Mouse (Mus musculus) CH12.LX (cell line): ENCODE data around the gene Trim69. TPM values are rescaled to one million over a fixed set of nuclear protein-coding genes. Genes with fewer than 3 reads are reported as not detected.

Source experiments
- DNase-seq: peaks from one replicate; pipeline ENCODE4 v3.0.0-alpha.2; 2013; ENCODE audit errors: extremely low read depth
- H3K27ac ChIP-seq: 2 replicates; pipeline ENCODE4 v1.5.1; 2012; ENCODE audit warnings: low read depth, mild to moderate bottlenecking, control low read depth, moderate library complexity; ENCODE audit not compliant: insufficient read depth
- H3K27me3 ChIP-seq: replicated peaks from 2 replicates; pipeline ENCODE3; 2012; ENCODE audit warnings: inconsistent platforms
- H3K36me3 ChIP-seq, 2 experiments: replicated peaks in 1 of 2; 2 replicates each; pipeline versions ENCODE3 to v1.6.1; 2012; ENCODE audit warnings: inconsistent platforms in 1 of 2, low read length in 1 of 2, mild to moderate bottlenecking in 1 of 2, mixed read lengths in 1 of 2, moderate library complexity in 1 of 2; ENCODE audit not compliant: control insufficient read depth in 1 of 2, insufficient read depth in 1 of 2
- H3K4me1 ChIP-seq, 2 experiments: 2 replicates each; pipeline ENCODE4 v1.6.1; 2012; ENCODE audit warnings: inconsistent platforms in 1 of 2, moderate library complexity in 1 of 2; ENCODE audit not compliant: insufficient read depth in 2 of 2, control insufficient read depth in 1 of 2
- H3K4me2 ChIP-seq: 2 replicates; pipeline ENCODE4 v1.6.1; 2012; ENCODE audit warnings: low read depth, mild to moderate bottlenecking, control low read depth; ENCODE audit not compliant: poor library complexity, insufficient read depth, severe bottlenecking
- H3K4me3 ChIP-seq, 3 experiments: fragments of 150-350 bp in 1 of 3; sonication (generic) in 1 of 3; replicated peaks in 1 of 3; 2 replicates each; pipeline versions ENCODE3 to v1.5.1; 2011 to 2012; ENCODE audit warnings: low read depth in 2 of 3, low read length in 2 of 3, mild to moderate bottlenecking in 2 of 3, moderate library complexity in 2 of 3, control low read depth in 1 of 3, improper control_type of control experiment in 1 of 3, inconsistent platforms in 1 of 3, mixed read lengths in 1 of 3; ENCODE audit not compliant: poor library complexity in 1 of 3
- H3K79me2 ChIP-seq: replicated peaks from 2 replicates; pipeline ENCODE4 v1.6.1; 2012; ENCODE audit warnings: mild to moderate bottlenecking, moderate library complexity; ENCODE audit not compliant: control insufficient read depth, poor library complexity, insufficient read depth, severe bottlenecking; ENCODE audit errors: extremely low read depth
- H3K9ac ChIP-seq: 2 replicates; pipeline ENCODE4 v1.6.1; 2012; ENCODE audit warnings: low read depth, mild to moderate bottlenecking, control low read depth, moderate library complexity; ENCODE audit not compliant: insufficient read depth
- H3K9me3 ChIP-seq: replicated peaks from 2 replicates; pipeline ENCODE3; 2012; ENCODE audit warnings: low read length, inconsistent platforms, mixed read lengths
- BHLHE40 ChIP-seq: IDR thresholded peaks from 2 replicates; pipeline ENCODE4 v1.6.1; 2011; ENCODE audit warnings: mild to moderate bottlenecking, low read depth, low read length, improper control_type of control experiment
- CTCF ChIP-seq, 2 experiments: IDR thresholded peaks in 1 of 2; conservative IDR thresholded peaks in 1 of 2; 2 replicates each; pipeline ENCODE4 v1.5.1; 2011 to 2012; ENCODE audit warnings: low read depth in 2 of 2, low read length in 2 of 2, improper control_type of control experiment in 1 of 2, inconsistent platforms in 1 of 2, mild to moderate bottlenecking in 1 of 2, moderate library complexity in 1 of 2
- ELF1 ChIP-seq: IDR thresholded peaks from 2 replicates; pipeline ENCODE4 v1.6.1; 2014; ENCODE audit warnings: low read depth, mild to moderate bottlenecking, inconsistent platforms, low read length, improper control_type of control experiment
- EP300 ChIP-seq: IDR thresholded peaks from 2 replicates; pipeline ENCODE4 v1.6.1; 2011; ENCODE audit warnings: low read length, improper control_type of control experiment
- ETS1 ChIP-seq: conservative IDR thresholded peaks from 2 replicates; pipeline ENCODE4 v1.6.1; 2012; ENCODE audit warnings: low read depth, mild to moderate bottlenecking, inconsistent platforms, low read length, improper control_type of control experiment, moderate library complexity
- GABPA ChIP-seq: IDR thresholded peaks from 2 replicates; pipeline ENCODE4 v1.6.1; 2012; ENCODE audit warnings: low read depth, low read length, improper control_type of control experiment, inconsistent platforms; ENCODE audit not compliant: insufficient replicate concordance
- HCFC1 ChIP-seq: IDR thresholded peaks from 2 replicates; pipeline ENCODE4 v1.6.1; 2012; ENCODE audit warnings: low read depth, mild to moderate bottlenecking, inconsistent platforms, low read length, improper control_type of control experiment
- JUN ChIP-seq: IDR thresholded peaks from 2 replicates; pipeline ENCODE4 v1.6.1; 2011; ENCODE audit warnings: low read depth, mild to moderate bottlenecking, low read length, improper control_type of control experiment, moderate library complexity; ENCODE audit not compliant: insufficient read depth
- JUND ChIP-seq: conservative IDR thresholded peaks from 2 replicates; pipeline ENCODE4 v1.6.1; 2011; ENCODE audit warnings: low read depth, low read length, improper control_type of control experiment
- KAT2A ChIP-seq: IDR thresholded peaks from 2 replicates; pipeline ENCODE4 v1.6.1; 2012; ENCODE audit warnings: low read length, improper control_type of control experiment, inconsistent platforms; ENCODE audit not compliant: insufficient replicate concordance
- MAX ChIP-seq: IDR thresholded peaks from 2 replicates; pipeline ENCODE4 v1.6.1; 2011; ENCODE audit warnings: low read length, improper control_type of control experiment
- MAZ ChIP-seq: IDR thresholded peaks from 2 replicates; pipeline ENCODE4 v1.6.1; 2012; ENCODE audit warnings: low read depth, mild to moderate bottlenecking, inconsistent platforms, low read length, improper control_type of control experiment, moderate library complexity
- MEF2A ChIP-seq: IDR thresholded peaks from 2 replicates; pipeline ENCODE4 v1.6.1; 2014; ENCODE audit warnings: low read depth, mild to moderate bottlenecking, inconsistent platforms, low read length, improper control_type of control experiment, borderline replicate concordance
- MXI1 ChIP-seq: IDR thresholded peaks from 2 replicates; pipeline ENCODE4 v1.6.1; 2011; ENCODE audit warnings: mild to moderate bottlenecking, low read depth, low read length, improper control_type of control experiment
- NELFE ChIP-seq: IDR thresholded peaks from 2 replicates; pipeline ENCODE4 v1.6.1; 2011; ENCODE audit warnings: low read depth, low read length, improper control_type of control experiment
- NRF1 ChIP-seq: IDR thresholded peaks from 2 replicates; pipeline ENCODE4 v1.6.1; 2014; ENCODE audit warnings: low read depth, mild to moderate bottlenecking, inconsistent platforms, low read length, improper control_type of control experiment, moderate library complexity
- RCOR1 ChIP-seq: conservative IDR thresholded peaks from 2 replicates; pipeline ENCODE4 v1.6.1; 2012; ENCODE audit warnings: low read depth, mild to moderate bottlenecking, inconsistent platforms, low read length, improper control_type of control experiment
- SIN3A ChIP-seq: IDR thresholded peaks from 2 replicates; pipeline ENCODE4 v1.6.1; 2012; ENCODE audit warnings: low read length, improper control_type of control experiment, inconsistent platforms
- SMC3 ChIP-seq: IDR thresholded peaks from 2 replicates; pipeline ENCODE4 v1.6.1; 2011; ENCODE audit warnings: low read depth, low read length, improper control_type of control experiment
- TCF12 ChIP-seq: IDR thresholded peaks from 2 replicates; pipeline ENCODE4 v1.6.1; 2014; ENCODE audit warnings: low read depth, mild to moderate bottlenecking, inconsistent platforms, low read length, improper control_type of control experiment
- UBTF ChIP-seq: IDR thresholded peaks from 2 replicates; pipeline ENCODE4 v1.6.1; 2012; ENCODE audit warnings: low read depth, mild to moderate bottlenecking, inconsistent platforms, low read length, improper control_type of control experiment, moderate library complexity
- USF2 ChIP-seq: conservative IDR thresholded peaks from 2 replicates; pipeline ENCODE4 v1.6.1; 2011; ENCODE audit warnings: low read depth, low read length, improper control_type of control experiment
- ZC3H11A ChIP-seq: IDR thresholded peaks from 2 replicates; pipeline ENCODE4 v1.6.1; 2012; ENCODE audit warnings: low read depth, mild to moderate bottlenecking, inconsistent platforms, low read length, improper control_type of control experiment
- ZMIZ1 ChIP-seq: IDR thresholded peaks from 2 replicates; pipeline ENCODE4 v1.6.1; 2012; ENCODE audit warnings: low read depth, mild to moderate bottlenecking, inconsistent platforms, low read length, improper control_type of control experiment
- ZNF384 ChIP-seq: IDR thresholded peaks from 2 replicates; pipeline ENCODE4 v1.6.1; 2012; ENCODE audit warnings: low read depth, low read length, improper control_type of control experiment, inconsistent platforms
- dilution Hi-C: fragments of 300-500 bp; cut with MboI; formaldehyde crosslinking; loops from 2 replicates; pipeline ENCODE4 v1.14.3; 2020; ENCODE audit warnings: low sequenced_read_pairs; ENCODE audit not compliant: extremely low pct_unique_long_range_greater_than_20kb, extremely low pct_ligation_motif_present
- in situ Hi-C: fragments of 300-500 bp; cut with MboI; formaldehyde crosslinking; loops from 3 replicates; pipeline ENCODE4 v1.14.3; 2019; ENCODE audit warnings: low sequenced_read_pairs, low pct_ligation_motif_present, low pct_unique_long_range_greater_than_20kb, mixed read lengths
- polyA plus RNA-seq: library from polyadenylated mRNA; unstranded; fragments of >175 nt; gene quantifications from 2 replicates; pipeline ENCODE4 v1.2.1, GENCODE M21; 2012; ENCODE audit warnings: low read depth; ENCODE audit not compliant: insufficient read length
- total RNA-seq, 2 experiments: library from RNA; depleted of rRNA; stranded (reverse); fragments of 300-350 nt in 1 of 2; fragments of >200 nt in 1 of 2; gene quantifications; 2 replicates each; pipeline ENCODE4 v1.2.3; 2012 to 2014

The Trim69 gene
- total and polyA plus RNA-seq, 3 experiments, result 0.08 to 0.24 (median 0.13) TPM

- TF ChIP-seq TCF12 (no peak), KAT2A (no peak), NELFE (no peak), SMC3 (no peak), NRF1 (no peak), ZMIZ1 (no peak), SIN3A (no peak), GABPA (no peak), RCOR1 (no peak), HCFC1 (no peak), UBTF (no peak), JUN (no peak)
- H3K27me3 ChIP-seq, result no peaks in the 10 kb centered on the region
- no peak overlapping the region for H3K4me2 ChIP-seq
- H3K4me3 ChIP-seq, result no peak overlapping the region
- in situ Hi-C loops (no loop called here), dilution Hi-C loops (no loop called here)
- H3K4me1 ChIP-seq, result peaks cover 0 to 8% of the 10 kb centered on the region in 2 experiments; a peak in 2 of 4 replicates
- no peaks in the 10 kb centered on the region for H3K9me3 ChIP-seq
- no peak overlapping the region for H3K27ac ChIP-seq
- H3K79me2 ChIP-seq, result no peaks in the 10 kb centered on the region
- no peaks in the 10 kb centered on the region for H3K36me3 ChIP-seq
- H3K9ac ChIP-seq, result no peak overlapping the region
- DNase-seq, result no peak
These were observed 61.3 kb downstream of the Trim69 start for GRCm38 (mm10) chr2:122221798-122222197.

DNA sequence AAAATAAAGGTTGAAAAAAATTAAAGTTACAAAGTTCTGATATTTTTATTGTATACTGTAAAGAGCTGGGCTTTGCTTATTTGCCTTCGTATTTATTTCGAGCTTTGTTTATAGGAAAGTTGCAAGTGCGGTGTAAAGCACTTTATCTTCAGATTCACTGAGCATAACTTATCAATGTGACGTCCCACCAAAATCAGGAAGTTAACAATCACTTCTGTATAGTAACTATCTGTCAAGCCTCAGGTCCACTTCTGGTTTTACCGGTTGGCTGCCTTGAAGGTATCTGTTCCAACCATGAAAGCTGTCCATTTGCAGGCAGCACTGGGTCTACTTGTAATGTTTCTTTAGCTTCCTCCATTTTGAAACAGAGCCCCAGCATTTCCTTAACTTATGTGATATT is 61.8 kb downstream of the Trim69 start:
- Histone ChIP-seq H3K36me3 (no peaks in the 10 kb centered on the region), H3K4me2 (no peak overlapping the region), H3K4me1 (peaks cover 0 to 8% of the 10 kb centered on the region in 2 experiments; a peak in 2 of 4 replicates), H3K9ac (no peak overlapping the region), H3K27me3 (no peaks in the 10 kb centered on the region), H3K79me2 (no peaks in the 10 kb centered on the region), H3K9me3 (no peaks in the 10 kb centered on the region), H3K4me3 (no peak overlapping the region), H3K27ac (no peak overlapping the region)
- in situ Hi-C loops (no loop called here), dilution Hi-C loops (no loop called here)
- DNase-seq, result peak; percentile 16
- 0 out of 2 replicates have a peak, but pooled peaks have one; percentile 20 for TF ChIP-seq ELF1
- TF ChIP-seq USF2, result no peak
- TF ChIP-seq HCFC1, result no peak

DNA sequence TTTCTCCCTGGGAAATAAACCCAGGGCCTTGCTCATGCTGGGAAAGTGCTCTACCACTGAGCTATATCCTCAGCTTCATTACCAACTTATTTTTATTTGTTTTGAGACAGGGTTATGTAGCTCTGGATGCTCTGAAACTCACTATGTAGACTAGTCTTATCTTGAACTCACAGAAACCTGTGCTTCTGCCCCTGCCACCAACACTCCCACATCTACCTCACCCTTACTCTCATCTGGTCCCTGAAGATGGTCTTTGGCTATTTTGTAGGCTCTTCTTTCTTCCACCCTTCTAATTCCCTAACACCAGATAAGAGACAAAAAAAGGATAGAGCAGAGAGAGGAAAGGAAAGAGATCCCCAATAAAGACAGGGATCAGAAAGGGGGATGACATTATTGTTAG is 63.2 kb downstream of the Trim69 start:
- H3K79me2 ChIP-seq, result no peaks in the 10 kb centered on the region
- H3K4me3 ChIP-seq, result no peak overlapping the region
- TF ChIP-seq ZNF384 (no peak), ETS1 (no peak), JUND (no peak), BHLHE40 (no peak), EP300 (no peak), MAZ (no peak), GABPA (no peak), SIN3A (no peak), UBTF (no peak), CTCF (conservative IDR thresholded peaks at IDR 0.05 in 1 of 2, IDR thresholded peaks at IDR 0.05 in 1 of 2; ENCODE audit: low read depth in 2 of 2, low read length in 2 of 2) (no peak), MXI1 (no peak), NELFE (no peak), ZMIZ1 (no peak), NRF1 (no peak), KAT2A (no peak), ELF1 (no peak), HCFC1 (no peak), MAX (no peak), ZC3H11A (no peak), MEF2A (no peak)
- TF ChIP-seq, all 38 proteins: peak for 0
- DNase-seq, result no peak
- Histone ChIP-seq H3K9ac (no peak overlapping the region), H3K4me2 (no peak overlapping the region), H3K36me3 (no peaks in the 10 kb centered on the region), H3K27me3 (no peaks in the 10 kb centered on the region), H3K27ac (no peak overlapping the region), H3K9me3 (no peaks in the 10 kb centered on the region), H3K4me1 (peaks cover 0 to 8% of the 10 kb centered on the region in 2 experiments; a peak in 2 of 4 replicates)
- dilution Hi-C loops (no loop called here), in situ Hi-C loops (no loop called here)
